Mouse (Mus musculus) ovary, postnatal 36 days (tissue): ENCODE results near the gene Pxk.
A peak's percentile ranks its signal among the peaks of the same experiment; 100 is the strongest.
"Not testable (repeated sequence)": the region's sequence is repeated elsewhere in the genome, so short reads cannot be mapped to it uniquely, and the experiment has no call there.

ENCODE experiments used
- DNase-seq: peaks from one replicate; pipeline ENCODE4 v3.0.0; 2022; ENCODE audit warnings: low spot score, mixed read lengths

The Pxk gene

GRCm38 (mm10) chr14:8146611-8147223, 48.7 kb downstream of the Pxk start:
- no peak for DNase-seq

- no peak for DNase-seq
Observed at GRCm38 (mm10) chr14:8148842-8149241, 50.8 kb downstream of the Pxk start.

GRCm38 (mm10) chr14:8151757-8152156, 53.7 kb downstream of the Pxk start:
- DNase-seq = no peak

GRCm38 (mm10) chr14:8154072-8154471, 56.1 kb downstream of the Pxk start:
- no peak for DNase-seq

GRCm38 (mm10) chr14:8156947-8157346, 58.9 kb downstream of the Pxk start:
- no peak for DNase-seq

GRCm38 (mm10) chr14:8158721-8159120, 60.7 kb downstream of the Pxk start:
- no peak for DNase-seq

GRCm38 (mm10) chr14:8159141-8159540, 61.1 kb downstream of the Pxk start:
- no peak for DNase-seq

GRCm38 (mm10) chr14:8161777-8162176, 63.8 kb downstream of the Pxk start:
- no peak for DNase-seq

GRCm38 (mm10) chr14:8164463-8164862, 66.5 kb downstream of the Pxk start:
- DNase-seq = no peak

GRCm38 (mm10) chr14:8172507-8173410, 74.7 kb downstream of the Pxk start, which contains the start of gene Pdhb:
TSS of gene Pdhb (minus strand) at chr14:8173025.
- peak; percentile 98 for DNase-seq

- not testable (repeated sequence) for DNase-seq
Observed at GRCm38 (mm10) chr14:8173542-8174250, 75.7 kb downstream of the Pxk start.

- DNase-seq = no peak
Observed at GRCm38 (mm10) chr14:8174634-8175033, 76.6 kb downstream of the Pxk start.

- DNase-seq = no peak
Observed at GRCm38 (mm10) chr14:8176251-8176650, 78.2 kb downstream of the Pxk start.

- DNase-seq = no peak
Observed at GRCm38 (mm10) chr14:8180371-8181035, 82.5 kb downstream of the Pxk start.

- no peak for DNase-seq
Observed at GRCm38 (mm10) chr14:8183330-8183729, 85.3 kb downstream of the Pxk start.

- DNase-seq = peak; percentile 27
Observed at GRCm38 (mm10) chr14:8186278-8187045, 88.5 kb downstream of the Pxk start.

GRCm38 (mm10) chr14:8190556-8190955, 92.5 kb downstream of the Pxk start:
- no peak for DNase-seq

GRCm38 (mm10) chr14:8191331-8191965, 93.4 kb downstream of the Pxk start:
- DNase-seq = no peak

GRCm38 (mm10) chr14:8192727-8193126, 94.7 kb downstream of the Pxk start:
- DNase-seq = no peak

- DNase-seq = no peak
Observed at GRCm38 (mm10) chr14:8200769-8201168, 102.8 kb downstream of the Pxk start.

- DNase-seq = no peak
Observed at GRCm38 (mm10) chr14:8201715-8202114, 103.7 kb downstream of the Pxk start.
